Mouse (Mus musculus) midbrain, postnatal 0 days (tissue): ENCODE data around the gene Slc7a1. TPM values are rescaled to one million over a fixed set of nuclear protein-coding genes. Genes with fewer than 3 reads are reported as not detected.

Experiments
- ATAC-seq: fragments of 200-750 bp; cut with Nextera tagmentation; 2 replicates; pipeline ENCODE4 v1.8.0; 2017; ENCODE audit warnings: moderate number of reproducible peaks, mild to moderate bottlenecking, moderate TSS enrichment, moderate library complexity; ENCODE audit not compliant: low FRiP score
- DNase-seq: peaks from one replicate; pipeline ENCODE4 v3.0.0-alpha.2; 2015; ENCODE audit warnings: low spot score
- H3K27ac ChIP-seq: fragments of 300-500 bp; sonication (generic); 2 replicates; pipeline ENCODE4 v1.5.1; 2014; ENCODE audit warnings: low read depth, mild to moderate bottlenecking, low read length, mixed read lengths
- H3K27me3 ChIP-seq: fragments of 300-500 bp; sonication (generic); 2 replicates; pipeline ENCODE4 v1.6.1; 2014; ENCODE audit warnings: low read length, control low read depth, mixed read lengths; ENCODE audit not compliant: insufficient read depth
- H3K36me3 ChIP-seq: fragments of 300-500 bp; sonication (generic); 2 replicates; pipeline ENCODE4 v1.6.1; 2014; ENCODE audit warnings: low read length, control low read depth, mixed read lengths; ENCODE audit not compliant: insufficient read depth
- H3K4me1 ChIP-seq: fragments of 300-500 bp; sonication (generic); 2 replicates; pipeline ENCODE4 v1.6.1; 2014; ENCODE audit warnings: mild to moderate bottlenecking, control low read depth, antibody characterized with exemption, low read length, mixed read lengths; ENCODE audit not compliant: insufficient read depth
- H3K4me2 ChIP-seq: fragments of 300-500 bp; sonication (generic); 2 replicates; pipeline ENCODE4 v1.6.1; 2014; ENCODE audit warnings: low read depth, mild to moderate bottlenecking, low read length, mixed read lengths; ENCODE audit not compliant: poor library complexity, severe bottlenecking
- H3K4me3 ChIP-seq: fragments of 300-500 bp; sonication (generic); 2 replicates; pipeline ENCODE4 v1.5.1; 2014; ENCODE audit warnings: low read depth, mild to moderate bottlenecking, low read length, moderate library complexity
- H3K9ac ChIP-seq: fragments of 300-500 bp; sonication (generic); replicated peaks from 2 replicates; pipeline ENCODE4 v1.6.1; 2014; ENCODE audit warnings: mild to moderate bottlenecking, low read length, moderate library complexity, mixed read lengths; ENCODE audit not compliant: poor library complexity, severe bottlenecking
- H3K9me3 ChIP-seq: fragments of 300-500 bp; sonication (generic); 2 replicates; pipeline ENCODE4 v1.6.1; 2016; ENCODE audit warnings: low read length, control low read depth
- CTCF ChIP-seq: IDR thresholded peaks from 2 replicates; pipeline ENCODE4 v1.5.1; 2016; ENCODE audit warnings: antibody characterized with exemption, mild to moderate bottlenecking
- WGBS: fragments of 180-500 bp; shearing (Covaris S2); extraction: QIAGEN DNeasy Blood & Tissue Kit; methylation state at CpG from one replicate; pipeline ENCODE4 v1.1.7; 2014; 5-methylcytosine and 5-hydroxymethylcytosine counted together
- polyA plus RNA-seq: library from polyadenylated mRNA; unstranded; fragments of >200 nt; fragmentation: Nextera tagmentation; extraction: Ambion mirVana; gene quantifications from 2 replicates; pipeline ENCODE4 v1.2.1, GENCODE M21; 2015
- total RNA-seq: library from RNA; depleted of rRNA; stranded (reverse); fragments of >200 nt; gene quantifications from 2 replicates; pipeline ENCODE4 v1.2.3, GENCODE M21; 2014

The Slc7a1 gene
- total and polyA plus RNA-seq, 2 experiments from 2014 or later, result 33.8 to 49.8 TPM

DNA sequence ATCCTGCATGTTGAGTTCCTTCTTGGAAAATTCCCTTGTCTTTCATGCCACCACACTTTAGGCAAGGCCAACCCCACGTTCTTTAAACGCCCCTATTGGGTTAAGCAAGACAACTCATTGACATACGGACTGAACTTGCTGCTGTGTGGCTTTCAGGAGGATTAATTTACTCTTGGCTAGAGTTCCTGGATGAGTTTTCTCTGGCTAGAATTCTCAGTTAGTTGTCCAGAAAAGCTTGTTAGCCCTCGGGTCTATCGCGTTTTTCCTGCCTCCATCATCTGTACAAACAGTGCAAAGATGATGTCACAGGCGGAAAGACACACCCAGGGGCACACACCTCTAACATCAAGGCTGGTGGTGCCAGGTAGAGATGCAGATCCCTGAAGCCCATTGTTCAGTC lies 14.5 kb upstream of the Slc7a1 start:
- Histone ChIP-seq H3K9ac (no peak overlapping the region), H3K27ac (no peak overlapping the region), H3K36me3 (no peaks in the 10 kb centered on the region), H3K4me2 (no peak overlapping the region), H3K4me1 (no peaks in the 10 kb centered on the region), H3K9me3 (no peaks in the 10 kb centered on the region), H3K4me3 (no peak overlapping the region), H3K27me3 (no peaks in the 10 kb centered on the region)
- 35% methylated on average over 7 of the region's 7 CpGs for WGBS
- TF ChIP-seq CTCF, result no peak
- no peak for DNase-seq
- ATAC-seq, result no peak

DNA sequence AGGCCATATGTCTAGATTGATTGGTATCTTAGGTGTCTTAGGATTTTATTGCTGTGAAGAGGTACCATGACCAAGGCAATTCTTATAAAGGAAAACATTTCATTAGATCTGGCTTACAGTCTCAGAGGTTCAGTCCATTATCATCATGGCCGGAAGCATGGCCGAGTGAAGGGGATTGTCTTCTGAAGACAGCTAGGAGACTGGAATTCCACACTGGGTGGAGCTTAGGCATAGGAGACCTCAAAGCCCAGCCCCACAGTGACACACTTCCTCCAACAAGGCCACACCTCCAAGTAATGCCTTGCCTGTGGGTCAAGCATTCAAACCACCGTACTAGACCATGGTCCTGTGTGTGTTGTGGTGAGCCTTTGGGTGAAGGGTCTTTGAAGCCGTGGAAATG lies 12.8 kb upstream of the Slc7a1 start:
- Histone ChIP-seq H3K4me1 (no peaks in the 10 kb centered on the region), H3K4me2 (no peak overlapping the region), H3K36me3 (no peaks in the 10 kb centered on the region), H3K27ac (no peak overlapping the region), H3K9ac (no peak overlapping the region), H3K27me3 (no peaks in the 10 kb centered on the region), H3K9me3 (no peaks in the 10 kb centered on the region), H3K4me3 (no peak overlapping the region)
- no peak for ATAC-seq
- TF ChIP-seq CTCF, result no peak
- WGBS, result 98% methylated on average over 4 of the region's 4 CpGs
- DNase-seq, result no peak

- no peak for ATAC-seq
Observed at GRCm38 (mm10) chr5:148409465-148409864, 9.8 kb upstream of the Slc7a1 start.

DNA sequence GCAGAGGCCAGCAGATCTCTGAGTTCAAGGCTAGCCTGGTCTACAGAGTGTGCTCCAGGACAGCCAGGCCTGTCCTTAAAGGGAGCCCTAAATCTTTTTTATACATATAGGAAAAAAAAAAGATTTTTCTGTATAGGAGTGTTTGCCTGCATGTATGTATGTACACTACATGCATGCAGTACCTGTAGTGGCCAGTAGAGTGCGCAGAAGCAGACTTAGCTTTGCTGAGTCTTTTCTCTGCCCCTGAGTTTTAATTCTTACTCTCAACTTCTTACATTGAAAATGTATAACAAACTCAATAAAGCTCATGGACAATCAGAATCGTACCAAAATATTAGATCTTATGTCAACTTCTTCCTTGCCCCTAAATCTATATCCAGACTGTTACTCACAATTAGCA lies 7.2 kb upstream of the Slc7a1 start:
- Histone ChIP-seq H3K4me2 (no peak overlapping the region), H3K4me3 (no peak overlapping the region), H3K27me3 (no peaks in the 10 kb centered on the region), H3K36me3 (no peaks in the 10 kb centered on the region), H3K27ac (no peak overlapping the region), H3K4me1 (no peaks in the 10 kb centered on the region), H3K9ac (no peak overlapping the region), H3K9me3 (no peaks in the 10 kb centered on the region)
- WGBS, result 88% methylated on average over 2 of the region's 2 CpGs
- DNase-seq (no peak), ATAC-seq (no peak)
- TF ChIP-seq CTCF, result peak; percentile 50

More at GRCm38 (mm10) chr5:148409465-148409864, 9.8 kb upstream of the Slc7a1 start:
- Histone ChIP-seq H3K4me3 (no peak overlapping the region), H3K36me3 (no peaks in the 10 kb centered on the region), H3K27ac (no peak overlapping the region), H3K4me2 (no peak overlapping the region), H3K9me3 (no peaks in the 10 kb centered on the region), H3K27me3 (no peaks in the 10 kb centered on the region), H3K4me1 (no peaks in the 10 kb centered on the region), H3K9ac (no peak overlapping the region)
- DNase-seq, result no peak
- TF ChIP-seq CTCF, result no peak
- WGBS, result 91% methylated on average over 8 of the region's 8 CpGs

DNA sequence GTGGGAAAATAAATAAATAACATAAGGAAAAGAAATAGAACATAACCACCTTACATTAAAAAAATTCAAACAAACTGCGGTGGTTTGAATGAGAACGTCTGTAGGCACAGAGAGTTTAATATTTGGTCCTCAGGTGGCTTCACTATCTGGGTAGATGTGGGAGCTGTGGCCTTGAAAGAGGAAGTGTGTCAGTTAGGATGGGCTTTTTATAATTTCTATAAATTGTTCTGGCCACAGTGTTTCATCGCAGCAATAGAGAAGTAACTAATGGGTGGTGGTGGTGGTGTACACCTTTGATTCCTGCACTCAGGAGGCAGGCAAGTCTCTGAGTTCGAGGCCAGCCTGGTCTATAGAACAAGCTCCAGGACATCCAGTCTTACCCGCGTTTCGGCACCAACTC lies 4.8 kb upstream of the Slc7a1 start:
- H3K4me1 ChIP-seq, result no peaks in the 10 kb centered on the region
- H3K4me2 ChIP-seq, result no peak overlapping the region
- TF ChIP-seq CTCF, result no peak
- H3K9me3 ChIP-seq, result no peaks in the 10 kb centered on the region
- H3K9ac ChIP-seq, result no peak overlapping the region
- WGBS, result 94% methylated on average over 7 of the region's 7 CpGs
- no peaks in the 10 kb centered on the region for H3K27me3 ChIP-seq
- H3K36me3 ChIP-seq, result no peaks in the 10 kb centered on the region
- DNase-seq (no peak), ATAC-seq (no peak)
- H3K27ac ChIP-seq, result no peak overlapping the region
- H3K4me3 ChIP-seq, result no peak overlapping the region

- no peak for ATAC-seq
- no peak for DNase-seq
- TF ChIP-seq CTCF, result no peak
- Histone ChIP-seq H3K9ac (no peak overlapping the region), H3K4me2 (no peak overlapping the region), H3K4me3 (no peak overlapping the region), H3K27me3 (no peaks in the 10 kb centered on the region), H3K27ac (no peak overlapping the region), H3K9me3 (no peaks in the 10 kb centered on the region), H3K36me3 (no peaks in the 10 kb centered on the region), H3K4me1 (no peaks in the 10 kb centered on the region)
- WGBS, result 39% methylated on average over 4 of the region's 4 CpGs
Observed at GRCm38 (mm10) chr5:148402641-148403040, 2.9 kb upstream of the Slc7a1 start.
